In genomic region chr2:134456065-134456505, GRCm38 (mm10) we compare ENCODE assay signal across 10 mouse cellular contexts.
DNase-seq lines count a peak whose midpoint lies in the region; ATAC-seq and TF ChIP-seq lines count a peak whose summit lies in the region.
"Had no signal": no experiment of that assay in that cellular context is flagged by ENCODE, and none has a peak within 500 bp of the region (broad histone marks: within the 10 kb centered on the region; RNA-seq: fewer than 3 reads in every experiment).

No protein-coding gene starts in this region.

- intact Hi-C loops in left cerebral cortex, postnatal 25 days (cut with DNase I): no loop called here

- 4% methylated on average over 7 of the region's 7 CpGs for WGBS in forebrain, embryonic 16.5 days
- WGBS in midbrain, embryonic 12.5 days: 15% methylated on average over 7 of the region's 7 CpGs

- peak; percentile 84 for DNase-seq in ES-CJ7 (ENCODE audit: low read depth, low spot score)
- no peak for DNase-seq in gastrocnemius, adult 18-20 months (ENCODE audit: low spot score)
- no peak for DNase-seq in left cerebral cortex, postnatal 25 days (ENCODE audit: low spot score in 2 of 2)
- no peak for DNase-seq in urinary bladder, postnatal 14 days (ENCODE audit: low spot score)
- DNase-seq: cerebellum, adult 8-10 months; thymus, postnatal 25 days had no signal

- TF ChIP-seq POLR2A in ES-Bruce4 (IDR thresholded peaks at IDR 0.05; ENCODE audit: insufficient read depth, low read length): no peak

- H3K9ac ChIP-seq in ES-Bruce4 (ENCODE audit: low read depth, poor library complexity, severe bottlenecking): no peak overlapping the region
- H3K9ac ChIP-seq in forebrain, embryonic 16.5 days (replicated peaks; ENCODE audit: low read depth, low read length): no peak overlapping the region
- H3K9ac ChIP-seq in midbrain, embryonic 12.5 days (replicated peaks): no peak overlapping the region
- H3K9ac ChIP-seq: limb, embryonic 15.5 days had no signal

- H3K4me3 ChIP-seq in ES-Bruce4 (ENCODE audit: low read depth, low read length): no peak overlapping the region
- no peak overlapping the region for H3K4me3 ChIP-seq in forebrain, embryonic 16.5 days (replicated peaks; ENCODE audit: low read length)
- H3K4me3 ChIP-seq in midbrain, embryonic 12.5 days: no peak overlapping the region
- H3K4me3 ChIP-seq: limb, embryonic 15.5 days had no signal

- H3K27me3 ChIP-seq in ES-Bruce4 (ENCODE audit: control insufficient read depth, insufficient read depth, low read length, poor library complexity, severe bottlenecking): no peaks in the 10 kb centered on the region; the same call in 1 of the 2 replicates
- H3K27me3 ChIP-seq in forebrain, embryonic 16.5 days (replicated peaks; ENCODE audit: control insufficient read depth, insufficient read depth, low read length): no peaks in the 10 kb centered on the region
- H3K27me3 ChIP-seq in midbrain, embryonic 12.5 days: no peaks in the 10 kb centered on the region
- H3K27me3 ChIP-seq: limb, embryonic 15.5 days had no signal

- H3K36me3 ChIP-seq in ES-Bruce4 (ENCODE audit: control insufficient read depth, insufficient read depth, low read length, poor library complexity, severe bottlenecking): no peaks in the 10 kb centered on the region
- no peaks in the 10 kb centered on the region for H3K36me3 ChIP-seq in forebrain, embryonic 16.5 days (ENCODE audit: control insufficient read depth, insufficient read depth)
- no peaks in the 10 kb centered on the region for H3K36me3 ChIP-seq in midbrain, embryonic 12.5 days
- H3K36me3 ChIP-seq: limb, embryonic 15.5 days had no signal

- H3K4me2 ChIP-seq in forebrain, embryonic 16.5 days (ENCODE audit: low read length): 0 out of 2 replicates have a peak overlapping the region, but pooled peaks have one; percentile 21
- H3K4me2 ChIP-seq in midbrain, embryonic 12.5 days (replicated peaks): peak overlapping the region; percentile 21; the same call in 1 of the 2 replicates
- H3K4me2 ChIP-seq: limb, embryonic 15.5 days had no signal

- TF ChIP-seq CTCF in ES-Bruce4 (IDR thresholded peaks at IDR 0.05; ENCODE audit: low read depth, low read length): no peak

- H3K27ac ChIP-seq in ES-Bruce4 (ENCODE audit: insufficient read depth, low read length): peak overlapping the region; percentile 64
- H3K27ac ChIP-seq in forebrain, embryonic 16.5 days (ENCODE audit: low read length): no peak overlapping the region
- no peak overlapping the region for H3K27ac ChIP-seq in midbrain, embryonic 12.5 days (replicated peaks)
- H3K27ac ChIP-seq: limb, embryonic 15.5 days had no signal

- peak; percentile 40; the same call in 1 of the 2 replicates for ATAC-seq in forebrain, embryonic 16.5 days
- peak; percentile 60; the same call in 1 of the 2 replicates for ATAC-seq in midbrain, embryonic 12.5 days (ENCODE audit: low FRiP score, low read depth)

- H3K4me1 ChIP-seq in ES-Bruce4 (ENCODE audit: control insufficient read depth, insufficient read depth, low read length): no peaks in the 10 kb centered on the region
- H3K4me1 ChIP-seq in forebrain, embryonic 16.5 days (replicated peaks; ENCODE audit: control insufficient read depth, insufficient read depth, low read length): peaks cover 4% of the 10 kb centered on the region; the same call in 1 of the 2 replicates
- no peaks in the 10 kb centered on the region for H3K4me1 ChIP-seq in midbrain, embryonic 12.5 days
- H3K4me1 ChIP-seq: limb, embryonic 15.5 days had no signal

- H3K9me3 ChIP-seq in ES-Bruce4 (replicated peaks; ENCODE audit: control insufficient read depth, insufficient read depth, low read length, poor library complexity, severe bottlenecking): peaks cover 5% of the 10 kb centered on the region
- no peaks in the 10 kb centered on the region for H3K9me3 ChIP-seq in forebrain, embryonic 16.5 days (ENCODE audit: control insufficient read depth, low read length)
- H3K9me3 ChIP-seq in midbrain, embryonic 12.5 days: no peaks in the 10 kb centered on the region
- H3K9me3 ChIP-seq: limb, embryonic 15.5 days had no signal

- 0 out of 2 replicates have a peak, but pooled peaks have one; percentile 26 for TF ChIP-seq EP300 in ES-Bruce4 (IDR thresholded peaks at IDR 0.05; ENCODE audit: insufficient read depth, low read depth, low read length)
